Mouse (Mus musculus) gastrocnemius, postnatal 4 days (tissue): ENCODE measurements around the gene Arfgef3. TPM values are rescaled to one million over a fixed set of nuclear protein-coding genes. Genes with fewer than 3 reads are reported as not detected.
A peak's percentile ranks its signal among the peaks of the same experiment; 100 is the strongest.
"Not testable (repeated sequence)": the region's sequence is repeated elsewhere in the genome, so short reads cannot be mapped to it uniquely, and the experiment has no call there.

Experiments
- DNase-seq, 2 experiments: peaks; one replicate each; pipeline ENCODE4 v3.0.0; 2021 to 2022; ENCODE audit warnings: low spot score in 2 of 2, mixed read lengths in 2 of 2
- total RNA-seq, 2 experiments: library from RNA; stranded (reverse); gene quantifications; 2 replicates each; pipeline ENCODE4 v1.2.3; 2021

Gene Arfgef3
- total RNA-seq, 2 experiments from 2014 or later: 2.4 to 2.9 TPM

DNA sequence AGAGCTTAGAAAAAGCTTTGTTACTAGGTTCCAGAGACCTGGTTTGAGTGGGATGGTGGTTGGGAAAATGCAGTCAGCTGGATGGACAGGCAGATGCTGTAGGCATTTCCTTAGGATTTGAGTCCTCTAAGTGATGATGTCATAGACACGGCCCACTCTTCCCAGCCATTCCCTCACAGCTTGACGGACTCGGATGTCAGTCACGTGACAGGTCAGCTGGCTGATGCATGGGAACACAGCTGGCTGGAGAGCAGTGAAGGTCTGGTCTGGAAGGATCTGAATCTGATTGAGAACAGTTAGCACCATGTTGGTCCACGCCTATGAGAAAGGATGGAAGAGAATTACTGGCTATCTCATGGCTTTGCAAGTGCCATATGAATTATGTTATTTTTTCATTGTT is 154.3 kb downstream of the Arfgef3 start:
- no peak for DNase-seq

DNA sequence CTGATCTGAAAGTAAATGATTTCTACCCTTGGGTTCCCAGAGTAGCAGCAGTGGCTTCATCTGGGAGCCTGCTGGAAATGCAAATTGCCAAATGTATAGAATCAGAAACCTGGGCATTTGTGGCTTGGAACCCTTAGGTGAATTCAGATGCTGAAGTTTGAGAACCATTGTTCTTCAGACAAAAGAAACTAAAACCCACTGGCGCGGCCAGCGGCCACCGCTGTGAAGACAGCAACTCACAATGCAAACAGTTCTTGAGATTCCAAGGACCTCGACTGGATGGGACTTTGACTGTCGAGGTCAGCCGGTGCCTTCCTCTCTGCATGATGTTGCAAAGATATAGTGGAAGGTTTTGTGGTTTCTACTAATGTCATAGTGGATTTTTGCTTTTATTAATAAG is 159.6 kb downstream of the Arfgef3 start:
- DNase-seq: no peak

DNA sequence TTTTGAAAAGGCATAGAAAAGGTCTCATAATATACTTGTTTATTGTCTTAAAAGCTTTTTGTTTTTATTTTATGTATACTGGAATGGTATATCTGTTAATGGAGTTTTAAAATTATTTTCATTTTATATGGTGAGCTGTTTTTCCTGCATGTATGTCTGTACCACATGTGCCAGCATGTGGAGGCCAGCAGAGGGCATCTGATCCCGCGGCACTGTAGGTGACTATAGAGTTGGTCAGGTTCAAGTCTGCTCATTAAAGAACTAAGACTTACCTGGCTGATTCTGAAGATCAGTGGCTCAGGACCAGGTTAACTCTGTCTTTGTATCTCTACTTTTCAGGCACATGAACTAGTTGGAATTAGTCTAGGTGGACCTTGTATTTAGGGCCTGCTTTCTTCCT is 171.2 kb downstream of the Arfgef3 start:
- no peak for DNase-seq

DNA sequence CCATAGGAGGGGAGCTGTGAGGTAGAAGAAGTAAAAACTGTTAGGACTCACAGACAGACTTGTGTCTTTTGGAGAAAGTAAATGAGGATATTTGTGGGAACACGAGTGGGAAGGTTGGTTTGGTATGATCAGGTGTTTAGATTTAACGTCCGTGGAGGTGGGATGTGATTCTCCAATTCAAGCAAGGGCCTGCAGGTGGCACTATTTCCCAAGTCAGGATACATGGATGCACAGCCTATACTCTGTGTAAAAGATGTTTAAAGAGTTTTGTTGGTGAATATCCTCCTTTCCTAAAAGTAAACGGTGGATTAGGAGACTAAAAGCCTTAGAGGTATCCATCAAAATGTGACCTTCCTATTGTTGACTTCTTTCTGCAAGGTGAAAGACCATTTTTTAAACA is 180.8 kb downstream of the Arfgef3 start:
- peak in 1 of 2 experiments; percentile 28 for DNase-seq

DNA sequence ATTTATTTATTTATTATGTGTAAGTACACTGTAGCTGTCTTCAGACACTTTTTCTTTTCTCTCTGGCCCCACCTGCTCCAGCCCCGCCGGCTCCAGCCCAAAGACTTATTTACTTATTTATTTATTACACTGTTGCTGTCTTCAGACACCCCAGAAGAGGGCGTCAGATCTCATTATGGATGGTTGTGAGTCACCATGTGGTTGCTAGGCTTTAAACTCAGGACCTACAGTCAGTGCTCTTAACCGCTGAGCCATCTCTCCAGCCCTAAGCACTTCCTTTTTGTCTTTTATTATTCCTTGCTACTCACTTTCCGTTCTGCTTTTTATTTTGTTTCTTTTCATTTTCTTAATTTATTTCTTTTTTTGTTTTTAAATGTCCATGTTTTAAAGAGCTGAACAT is 182.3 kb downstream of the Arfgef3 start:
- no peak for DNase-seq

DNA sequence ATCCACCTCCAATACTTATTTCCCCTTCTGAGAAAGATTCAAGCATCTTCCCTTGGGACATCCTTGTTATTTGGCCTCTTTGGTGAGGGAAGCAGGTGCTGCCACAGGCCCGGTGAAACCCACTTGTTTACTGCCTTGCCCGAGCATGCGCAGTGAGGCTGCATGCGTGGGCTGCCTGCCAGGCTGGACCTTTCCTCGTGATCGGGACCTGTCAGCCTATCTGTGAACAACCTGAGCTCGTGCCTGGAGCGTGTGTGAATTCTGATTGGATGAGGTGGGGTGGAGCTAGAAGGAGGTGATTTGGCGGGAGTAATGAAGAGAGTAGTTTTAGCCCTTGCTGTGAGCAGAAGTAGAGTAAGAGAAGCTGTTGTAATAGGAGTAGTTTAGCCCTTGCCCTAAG is 184.7 kb downstream of the Arfgef3 start:
- DNase-seq: not testable (repeated sequence)

DNA sequence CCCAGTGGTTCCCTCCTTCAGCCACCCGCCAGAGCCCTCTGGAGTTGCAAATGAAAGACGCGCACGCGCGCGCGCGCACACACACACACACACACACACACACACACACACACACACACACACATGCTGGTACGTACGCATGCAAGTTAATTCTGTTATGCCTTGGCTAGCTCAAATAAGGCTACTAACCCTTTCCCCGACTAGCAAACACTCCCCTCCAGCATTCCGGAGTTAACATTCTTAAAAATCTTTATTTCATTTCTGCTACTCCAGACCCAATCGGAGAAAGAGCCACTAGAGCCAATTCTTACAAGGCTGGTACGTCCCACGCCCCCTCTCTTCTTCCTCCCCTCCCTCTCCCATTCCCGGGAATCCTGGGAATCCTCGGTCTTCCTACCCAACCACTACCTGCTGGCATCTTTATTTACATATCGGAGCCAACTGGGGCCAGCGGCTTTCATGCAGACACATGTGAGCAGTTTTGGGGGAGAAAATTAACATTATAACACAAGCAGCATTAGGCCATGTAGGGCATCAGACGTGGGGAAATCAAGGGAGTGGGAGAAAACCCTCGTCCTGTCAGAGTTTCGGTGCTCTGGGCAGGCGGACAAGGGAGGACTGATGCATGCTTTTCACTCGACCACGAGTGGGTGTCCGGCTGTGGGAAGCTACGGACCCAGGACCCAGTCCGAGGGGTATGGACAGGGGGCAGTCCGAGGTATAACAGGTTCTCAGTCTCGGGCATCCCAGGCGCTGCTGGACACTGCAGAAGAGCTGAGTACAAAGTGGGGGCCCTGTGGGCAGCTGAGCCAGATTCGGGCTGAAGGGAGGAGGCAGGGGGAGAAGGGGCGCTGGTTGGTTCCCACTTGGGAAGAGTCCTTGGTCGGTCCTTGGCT is 194.2 kb downstream of the Arfgef3 start:
- no peak for DNase-seq

DNA sequence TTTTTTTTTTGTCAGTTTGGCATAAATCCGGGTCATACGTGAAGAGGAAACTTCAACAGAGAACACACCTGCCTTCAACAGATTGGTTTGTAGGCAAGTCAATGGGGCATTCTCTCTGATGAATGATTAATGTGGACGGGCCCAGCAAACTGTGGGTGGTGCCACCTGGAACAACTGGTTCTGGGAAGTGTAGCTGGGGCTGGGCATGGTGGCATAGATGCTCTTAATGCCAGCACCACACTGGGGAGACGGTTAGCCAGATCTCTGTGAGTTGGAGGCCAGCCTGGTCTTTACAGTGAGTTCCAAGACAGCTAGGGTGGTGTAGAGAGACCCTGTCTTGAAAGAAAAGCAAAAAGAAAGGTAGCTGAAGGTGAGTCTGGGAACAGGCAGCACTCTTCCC is 196.4 kb downstream of the Arfgef3 start:
- DNase-seq: no peak

DNA sequence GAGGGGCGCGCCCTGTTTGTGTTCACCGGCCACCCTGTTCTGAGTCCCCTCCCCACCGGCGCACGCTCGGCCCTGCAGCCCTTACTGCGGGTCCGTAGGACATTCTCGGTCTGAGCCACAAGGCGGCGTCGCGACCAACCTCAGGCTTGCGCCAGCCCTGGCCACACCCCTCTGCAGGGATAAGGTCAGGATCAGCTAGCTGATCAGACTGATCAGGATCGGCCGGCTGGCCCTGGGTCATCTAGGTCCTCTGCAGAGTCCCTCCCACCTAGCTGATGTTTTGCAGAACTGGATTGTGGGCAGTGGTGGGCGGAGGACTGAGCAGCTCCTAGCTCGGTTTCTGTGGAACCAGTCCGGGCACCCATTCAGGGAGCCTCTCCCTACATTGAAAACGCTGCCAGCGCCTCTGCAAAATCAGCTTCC is 197.9 kb downstream of the Arfgef3 start, which contains the start of gene Hebp2:
Gene Hebp2, minus strand, starts transcription at position 264 of the 423 bp plus-strand sequence.
- DNase-seq: peak; percentile 63 to 78

DNA sequence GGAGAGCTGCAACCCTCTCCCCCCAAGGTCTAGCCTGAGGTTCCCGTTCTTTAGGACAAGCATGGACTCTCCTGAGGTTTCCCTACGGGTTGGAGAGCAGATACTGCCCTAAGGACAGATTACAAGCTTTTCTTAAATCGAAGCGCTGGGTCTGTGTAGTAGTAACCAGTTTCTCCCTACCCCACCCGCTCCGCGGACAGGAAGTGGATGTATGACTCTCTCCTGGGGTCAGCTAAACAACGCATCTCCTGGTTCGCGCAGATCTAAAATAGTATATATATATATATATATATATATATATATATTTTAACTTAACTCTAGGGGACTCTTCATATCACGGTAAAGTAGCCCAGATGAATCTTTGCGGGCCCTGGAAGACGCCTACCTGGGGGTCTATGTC is 198.4 kb downstream of the Arfgef3 start:
- DNase-seq: no peak

DNA sequence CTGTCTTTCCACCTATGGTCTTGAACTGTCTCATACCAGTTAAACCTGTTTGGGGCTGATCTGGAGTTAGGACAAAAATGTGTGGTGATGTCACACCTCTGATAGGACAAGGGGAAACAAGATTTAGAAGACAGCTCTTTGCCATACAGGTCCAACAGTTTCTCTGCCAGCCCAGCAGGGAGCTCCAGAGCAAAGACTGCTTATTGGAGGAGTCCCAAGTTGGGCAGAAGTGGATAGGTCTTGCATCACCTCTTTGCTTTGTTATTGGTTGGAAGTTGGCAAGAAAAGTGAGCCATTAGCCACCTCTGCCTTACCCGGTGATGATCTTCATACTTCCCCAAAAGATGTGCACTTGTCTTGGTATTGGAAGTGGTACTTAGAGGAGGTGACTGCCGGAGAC is 206.9 kb downstream of the Arfgef3 start:
- DNase-seq: no peak

DNA sequence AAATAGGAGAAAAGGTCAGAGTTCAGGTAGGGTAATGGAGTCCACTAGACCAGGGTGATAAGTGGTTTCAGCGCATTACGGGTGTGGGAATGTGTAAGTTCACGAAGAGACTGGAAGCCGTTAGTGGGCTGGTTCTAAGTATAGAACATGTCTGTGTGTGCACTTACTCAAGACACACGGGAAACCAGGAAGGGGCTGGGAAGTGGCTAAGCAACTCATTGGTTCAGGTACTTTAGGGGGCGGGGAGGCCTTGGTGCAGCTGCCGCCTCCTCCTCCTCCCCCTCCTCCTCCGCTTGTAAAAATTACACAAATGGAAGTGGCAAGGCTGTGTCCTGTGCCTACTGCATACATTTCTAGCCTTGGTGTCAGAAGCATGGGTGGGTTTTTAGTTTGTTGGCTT is 211.5 kb downstream of the Arfgef3 start:
- DNase-seq: no peak

Other genes starting within 250 kb of the Arfgef3 start
- gene Hebp2, start 197.9 kb downstream of the Arfgef3 start, total RNA-seq: 1 to 10 TPM; 3.8 to 4.6 TPM
- not detected for gene Gm4922, start 42.8 kb upstream of the Arfgef3 start, total RNA-seq
- 1 to 10 TPM; 1.2 to 2.1 TPM for gene Perp, start 101.1 kb upstream of the Arfgef3 start, total RNA-seq